Mouse (Mus musculus) urinary bladder, postnatal 14 days (tissue): ENCODE measurements around the gene Arrdc5.
A peak's percentile ranks its signal among the peaks of the same experiment; 100 is the strongest.

Experiments
- DNase-seq: peaks from one replicate; pipeline ENCODE4 v3.0.0; 2021; ENCODE audit warnings: low spot score

Gene Arrdc5

GRCm38 (mm10) chr17:56300186-56300585 is at the start of gene Arrdc5:
TSS of gene Arrdc5 (minus strand) at chr17:56300286.
- no peak for DNase-seq

GRCm38 (mm10) chr17:56348586-56348985 is 48.5 kb upstream of the Arrdc5 start:
- DNase-seq: no peak

GRCm38 (mm10) chr17:56348128-56348527 is 48.0 kb upstream of the Arrdc5 start:
- no peak for DNase-seq

GRCm38 (mm10) chr17:56345364-56345763 is 45.3 kb upstream of the Arrdc5 start:
- DNase-seq: no peak

- no peak for DNase-seq
Observed at GRCm38 (mm10) chr17:56343466-56343865, 43.4 kb upstream of the Arrdc5 start.

- no peak for DNase-seq
Observed at GRCm38 (mm10) chr17:56340717-56341116, 40.6 kb upstream of the Arrdc5 start.

GRCm38 (mm10) chr17:56338909-56339308 is 38.8 kb upstream of the Arrdc5 start:
- DNase-seq: peak; percentile 52

GRCm38 (mm10) chr17:56337791-56338190 is 37.7 kb upstream of the Arrdc5 start:
- DNase-seq: no peak

- DNase-seq: peak; percentile 35
Observed at GRCm38 (mm10) chr17:56337190-56337589, 37.1 kb upstream of the Arrdc5 start.

- DNase-seq: no peak
Observed at GRCm38 (mm10) chr17:56332987-56333386, 32.9 kb upstream of the Arrdc5 start.

- no peak for DNase-seq
Observed at GRCm38 (mm10) chr17:56331256-56331655, 31.2 kb upstream of the Arrdc5 start.

GRCm38 (mm10) chr17:56330345-56330744 is 30.3 kb upstream of the Arrdc5 start:
- DNase-seq: no peak

GRCm38 (mm10) chr17:56329267-56329666 is 29.2 kb upstream of the Arrdc5 start:
- DNase-seq: no peak

GRCm38 (mm10) chr17:56326153-56327147 is 26.4 kb upstream of the Arrdc5 start:
- peak; percentile 36 for DNase-seq

GRCm38 (mm10) chr17:56325450-56326152 is 25.5 kb upstream of the Arrdc5 start, which contains the start of gene Kdm4b:
TSS of gene Kdm4b (plus strand) at chr17:56326062.
- DNase-seq: peak; percentile 99

GRCm38 (mm10) chr17:56324419-56324818 is 24.3 kb upstream of the Arrdc5 start:
- DNase-seq: no peak

- DNase-seq: no peak
Observed at GRCm38 (mm10) chr17:56309191-56309945, 9.3 kb upstream of the Arrdc5 start.

- DNase-seq: peak; percentile 87
Observed at GRCm38 (mm10) chr17:56308088-56308487, 8.0 kb upstream of the Arrdc5 start.

GRCm38 (mm10) chr17:56305826-56306225 is 5.7 kb upstream of the Arrdc5 start:
- no peak for DNase-seq

- no peak for DNase-seq
Observed at GRCm38 (mm10) chr17:56305156-56305555, 5.1 kb upstream of the Arrdc5 start.

- DNase-seq: no peak
Observed at GRCm38 (mm10) chr17:56304718-56305117, 4.6 kb upstream of the Arrdc5 start.
